Mouse (Mus musculus): Measurements from ENCODE around the gene Gm28845. TPM values are rescaled to one million over a fixed set of nuclear protein-coding genes. Genes with fewer than 3 reads are reported as not detected.

Gene Gm28845
- polyA plus RNA-seq, 1 experiment, result not detected

DNA sequence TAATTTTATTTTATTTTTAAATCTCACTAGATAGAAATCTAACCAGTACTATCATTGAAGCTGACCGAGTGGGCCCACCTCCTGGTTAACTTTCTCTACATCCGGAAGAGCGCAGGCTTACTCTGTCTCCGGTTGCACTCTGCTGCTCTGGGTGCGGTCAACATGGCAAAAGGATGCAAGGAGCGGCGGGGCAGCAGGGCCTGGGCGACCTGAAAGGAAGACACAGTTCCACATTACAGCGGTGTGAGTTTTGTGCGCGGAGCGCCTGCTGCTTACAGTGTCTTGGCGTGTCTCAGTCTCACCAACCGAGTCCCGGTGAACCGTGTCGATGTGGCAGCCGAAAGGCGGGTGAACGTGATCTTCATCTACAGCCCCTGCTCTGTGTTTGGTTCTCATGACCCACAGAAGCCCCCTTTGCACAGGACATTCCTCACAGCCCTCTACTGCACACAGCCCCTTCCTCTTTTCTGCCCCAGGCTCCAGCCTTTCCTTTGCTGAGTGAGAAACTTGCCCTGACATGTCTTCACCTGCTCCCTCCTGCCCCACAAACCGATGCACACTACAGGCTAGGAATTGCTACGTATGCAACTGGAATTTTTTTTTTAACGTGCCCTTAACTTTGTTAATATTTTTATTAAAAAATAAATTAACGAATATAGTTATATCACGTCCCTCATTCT is 9.5 kb downstream of the Gm28845 start:
- no peak for TF ChIP-seq POLR2A (IDR thresholded peaks at IDR 0.05; ENCODE audit: borderline replicate concordance, low read depth, low read length)
- no peak for TF ChIP-seq CTCF (IDR thresholded peaks at IDR 0.05; ENCODE audit: low read depth, low read length)
- Histone ChIP-seq H3K27ac (ENCODE audit: insufficient read depth, low read depth, low read length) (no peak overlapping the region), H3K4me1 (ENCODE audit: control insufficient read depth, insufficient read depth, low read length) (peaks cover 39% of the 10 kb centered on the region), H3K4me3 (ENCODE audit: insufficient read depth, low read length) (no peak overlapping the region)

DNA sequence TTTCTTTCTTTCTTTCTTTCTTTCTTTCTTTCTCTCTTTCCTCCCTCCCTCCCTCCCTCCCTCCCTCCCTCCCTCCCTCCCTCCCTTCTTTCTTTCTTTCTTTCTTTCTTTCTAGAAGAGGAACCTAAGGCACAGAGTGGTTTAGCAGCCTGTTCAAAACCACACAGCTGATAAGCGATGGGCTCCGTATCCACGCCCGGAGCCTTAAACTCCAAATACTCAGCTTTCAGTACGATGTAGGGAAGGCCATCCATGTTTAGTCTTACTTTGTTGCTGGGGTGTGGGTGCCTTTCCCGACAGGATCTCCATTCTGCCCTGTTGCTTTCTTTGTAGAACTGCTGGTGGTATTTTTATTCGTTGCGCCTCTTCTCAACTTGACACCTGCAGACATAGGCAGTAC is 10.2 kb downstream of the Gm28845 start:
- no peak overlapping the region for H3K27ac ChIP-seq (ENCODE audit: insufficient read depth, low read depth, low read length)
- TF ChIP-seq CTCF (IDR thresholded peaks at IDR 0.05; ENCODE audit: low read depth, low read length) (no peak), POLR2A (IDR thresholded peaks at IDR 0.05; ENCODE audit: borderline replicate concordance, low read depth, low read length) (no peak)
- H3K4me1 ChIP-seq (ENCODE audit: control insufficient read depth, insufficient read depth, low read length), result peaks cover 39% of the 10 kb centered on the region
- no peak overlapping the region for H3K4me3 ChIP-seq (ENCODE audit: insufficient read depth, low read length)

DNA sequence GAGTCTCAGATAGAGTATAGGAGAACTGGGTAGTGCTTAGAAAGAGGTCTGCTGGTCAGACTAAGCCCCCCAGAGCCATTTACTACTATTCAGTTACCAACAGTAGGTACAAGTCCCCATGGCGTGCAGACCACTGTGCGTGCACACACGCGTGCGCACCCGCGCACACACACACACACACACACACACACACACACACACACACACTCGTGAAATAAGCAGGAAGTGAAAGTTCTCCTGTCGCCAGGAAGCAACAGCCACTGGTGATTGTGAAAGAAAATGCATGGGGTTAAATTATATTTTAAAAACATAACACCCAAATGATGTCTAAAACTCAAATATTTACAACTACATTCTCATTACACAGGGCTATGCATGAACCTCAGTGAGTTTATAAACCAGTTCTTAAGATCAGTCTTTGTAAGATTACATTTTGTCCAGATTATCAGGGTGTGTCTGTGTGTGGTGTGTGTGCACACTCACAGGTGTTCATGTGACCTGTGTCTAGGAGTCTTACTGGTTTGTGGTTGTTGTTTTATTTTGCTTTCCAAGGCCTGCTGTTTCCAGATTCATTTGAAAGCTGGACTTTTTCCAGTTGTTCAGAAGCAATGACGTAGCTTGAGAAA is 11.6 kb downstream of the Gm28845 start:
- Histone ChIP-seq H3K4me1 (ENCODE audit: control insufficient read depth, insufficient read depth, low read length) (peaks cover 30% of the 10 kb centered on the region), H3K27ac (ENCODE audit: insufficient read depth, low read depth, low read length) (peak overlapping the region; percentile 52), H3K4me3 (ENCODE audit: insufficient read depth, low read length) (peak overlapping the region; percentile 13; the same call in 1 of the 2 replicates)
- TF ChIP-seq CTCF (IDR thresholded peaks at IDR 0.05; ENCODE audit: low read depth, low read length), result no peak
- TF ChIP-seq POLR2A (IDR thresholded peaks at IDR 0.05; ENCODE audit: borderline replicate concordance, low read depth, low read length), result no peak

DNA sequence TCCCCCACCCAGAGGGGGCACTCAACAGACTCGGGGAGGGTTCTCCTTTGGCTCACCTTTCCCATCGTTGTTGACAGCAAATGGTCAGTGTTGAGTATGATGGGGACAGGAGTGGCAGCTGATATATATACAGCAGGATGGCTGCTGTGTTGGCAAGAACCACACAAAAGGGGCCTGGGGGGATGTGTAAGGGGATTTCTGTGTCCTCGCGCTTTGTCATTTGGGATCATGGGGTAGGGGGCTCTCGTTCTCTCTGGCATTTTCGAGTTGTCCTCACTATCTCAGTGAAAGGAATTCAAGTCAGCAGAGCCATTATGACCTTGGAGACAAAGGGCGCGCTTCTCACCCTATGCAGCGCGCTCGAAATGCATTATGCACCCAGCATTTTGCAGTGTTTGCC is 16.1 kb downstream of the Gm28845 start, which contains the start of gene Cryga:
Gene Cryga (minus strand): TSS at position 101 of the 400 bp plus-strand sequence.
- H3K4me1 ChIP-seq (ENCODE audit: control insufficient read depth, insufficient read depth, low read length), result peaks cover 6% of the 10 kb centered on the region
- H3K27ac ChIP-seq (ENCODE audit: insufficient read depth, low read depth, low read length), result no peak within 1 kb of the TSS
- no peak within 1 kb of the TSS for H3K4me3 ChIP-seq (ENCODE audit: insufficient read depth, low read length)
- TF ChIP-seq CTCF (IDR thresholded peaks at IDR 0.05; ENCODE audit: low read depth, low read length), result no peak
- TF ChIP-seq POLR2A (IDR thresholded peaks at IDR 0.05; ENCODE audit: borderline replicate concordance, low read depth, low read length), result no peak

DNA sequence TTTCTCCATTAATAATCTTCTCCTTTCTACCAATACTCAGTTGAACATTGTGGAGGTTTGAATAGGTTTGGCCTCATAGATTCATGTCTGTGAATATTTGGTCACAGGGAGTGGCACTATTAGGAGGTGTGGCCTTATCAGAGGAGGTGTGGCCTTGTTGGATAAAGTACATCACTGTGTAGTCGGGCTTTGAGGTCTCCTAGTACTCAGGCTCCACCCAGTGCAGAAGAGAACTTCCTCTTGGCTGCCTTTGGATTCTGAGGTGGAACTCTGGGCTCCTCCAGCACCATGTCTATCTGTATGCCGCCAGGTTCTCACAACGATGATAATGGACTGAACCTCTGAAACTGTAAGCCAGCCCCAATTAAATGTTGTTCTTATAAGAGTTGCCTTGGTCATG is 22.4 kb downstream of the Gm28845 start:
- Histone ChIP-seq H3K27ac (ENCODE audit: insufficient read depth, low read depth, low read length) (no peak overlapping the region), H3K4me3 (ENCODE audit: insufficient read depth, low read length) (no peak overlapping the region), H3K4me1 (ENCODE audit: control insufficient read depth, insufficient read depth, low read length) (no peaks in the 10 kb centered on the region)
- TF ChIP-seq POLR2A (IDR thresholded peaks at IDR 0.05; ENCODE audit: borderline replicate concordance, low read depth, low read length), result no peak
- no peak for TF ChIP-seq CTCF (IDR thresholded peaks at IDR 0.05; ENCODE audit: low read depth, low read length)

DNA sequence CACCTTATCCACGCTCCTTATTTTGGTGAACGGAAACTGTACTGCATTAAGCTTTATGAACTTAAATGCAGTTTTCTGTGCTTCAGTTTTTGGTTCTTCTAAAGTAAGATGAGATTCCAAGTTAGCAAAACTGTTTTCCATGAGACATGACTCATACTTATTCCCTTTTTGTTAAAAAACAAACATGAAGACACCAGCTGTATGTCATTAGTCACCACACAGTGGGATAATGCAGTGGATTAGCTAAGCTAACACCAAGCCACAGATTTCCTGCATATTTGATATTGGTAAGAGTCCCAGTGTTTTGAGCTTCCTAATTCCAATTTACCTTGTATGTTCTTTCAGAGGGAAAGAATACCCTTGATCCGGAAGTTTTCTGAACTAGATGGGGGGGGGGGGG is 27.8 kb downstream of the Gm28845 start:
- H3K27ac ChIP-seq (ENCODE audit: insufficient read depth, low read depth, low read length), result peak overlapping the region; percentile 50
- H3K4me1 ChIP-seq (ENCODE audit: control insufficient read depth, insufficient read depth, low read length), result peaks cover 19% of the 10 kb centered on the region
- H3K4me3 ChIP-seq (ENCODE audit: insufficient read depth, low read length), result no peak overlapping the region
- TF ChIP-seq POLR2A (IDR thresholded peaks at IDR 0.05; ENCODE audit: borderline replicate concordance, low read depth, low read length) (no peak), CTCF (IDR thresholded peaks at IDR 0.05; ENCODE audit: low read depth, low read length) (no peak)

DNA sequence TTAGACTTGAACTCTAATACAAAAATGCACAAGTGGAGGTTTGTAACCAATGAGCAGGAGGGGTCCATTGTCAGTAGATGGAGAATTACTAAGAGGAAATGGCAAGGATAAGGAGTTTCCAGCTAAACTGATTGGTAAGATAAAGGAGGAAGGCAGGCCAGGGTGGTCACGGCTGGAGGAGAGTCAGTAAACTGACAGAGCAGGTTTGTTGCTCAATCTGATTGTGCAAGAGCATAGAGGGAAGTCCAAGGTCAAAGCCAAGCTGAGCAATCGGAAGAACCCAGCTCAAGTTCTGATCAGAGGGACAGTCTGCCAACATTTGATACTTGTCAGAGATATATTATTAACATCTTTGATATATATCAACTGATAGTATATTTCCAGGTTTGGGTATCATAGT is 29.0 kb downstream of the Gm28845 start:
- no peak overlapping the region for H3K27ac ChIP-seq (ENCODE audit: insufficient read depth, low read depth, low read length)
- H3K4me3 ChIP-seq (ENCODE audit: insufficient read depth, low read length), result no peak overlapping the region
- TF ChIP-seq CTCF (IDR thresholded peaks at IDR 0.05; ENCODE audit: low read depth, low read length) (no peak), POLR2A (IDR thresholded peaks at IDR 0.05; ENCODE audit: borderline replicate concordance, low read depth, low read length) (no peak)
- peaks cover 19% of the 10 kb centered on the region for H3K4me1 ChIP-seq (ENCODE audit: control insufficient read depth, insufficient read depth, low read length)

DNA sequence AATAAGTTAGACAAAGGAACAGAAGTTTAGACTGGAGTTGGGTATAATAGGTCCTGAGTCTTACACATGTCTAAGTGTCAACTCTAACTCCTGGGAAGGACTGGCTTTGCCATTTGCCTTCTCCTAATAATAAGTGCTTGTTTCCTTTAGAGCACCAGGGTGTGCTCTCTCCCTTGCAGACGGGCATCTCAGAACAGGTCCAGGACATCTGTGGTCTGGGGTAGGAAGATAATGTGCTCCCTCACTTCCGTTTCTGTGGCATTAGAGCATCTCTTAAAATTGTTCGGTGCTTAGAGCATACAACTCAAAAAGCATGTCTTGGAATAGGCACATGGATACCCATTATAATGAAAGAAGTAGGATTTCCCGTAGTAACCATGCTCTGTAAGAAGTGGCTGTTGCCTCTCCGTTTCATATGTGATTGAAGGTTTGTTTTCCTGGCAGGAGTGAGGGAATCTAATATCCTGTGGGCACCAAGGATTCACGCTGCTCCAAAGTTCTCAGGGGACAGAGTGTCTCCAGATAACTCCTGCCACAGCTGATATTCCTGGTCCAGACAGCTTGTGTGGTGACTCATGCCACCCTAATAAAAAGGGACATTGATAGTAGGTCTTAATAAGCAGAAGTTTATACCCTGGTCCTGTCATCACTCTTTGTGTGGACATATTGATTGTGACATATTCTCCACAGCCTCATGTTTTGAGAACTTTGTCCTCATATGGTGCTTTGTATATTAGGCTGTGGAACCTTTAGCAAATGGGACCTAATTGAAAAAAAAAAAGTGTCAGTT is 30.6 kb downstream of the Gm28845 start:
- no peak overlapping the region for H3K4me3 ChIP-seq (ENCODE audit: insufficient read depth, low read length)
- 0 out of 2 replicates have a peak overlapping the region, but pooled peaks have one; percentile 13 for H3K27ac ChIP-seq (ENCODE audit: insufficient read depth, low read depth, low read length)
- peaks cover 19% of the 10 kb centered on the region for H3K4me1 ChIP-seq (ENCODE audit: control insufficient read depth, insufficient read depth, low read length)
- no peak for TF ChIP-seq POLR2A (IDR thresholded peaks at IDR 0.05; ENCODE audit: borderline replicate concordance, low read depth, low read length)
- no peak for TF ChIP-seq CTCF (IDR thresholded peaks at IDR 0.05; ENCODE audit: low read depth, low read length)

DNA sequence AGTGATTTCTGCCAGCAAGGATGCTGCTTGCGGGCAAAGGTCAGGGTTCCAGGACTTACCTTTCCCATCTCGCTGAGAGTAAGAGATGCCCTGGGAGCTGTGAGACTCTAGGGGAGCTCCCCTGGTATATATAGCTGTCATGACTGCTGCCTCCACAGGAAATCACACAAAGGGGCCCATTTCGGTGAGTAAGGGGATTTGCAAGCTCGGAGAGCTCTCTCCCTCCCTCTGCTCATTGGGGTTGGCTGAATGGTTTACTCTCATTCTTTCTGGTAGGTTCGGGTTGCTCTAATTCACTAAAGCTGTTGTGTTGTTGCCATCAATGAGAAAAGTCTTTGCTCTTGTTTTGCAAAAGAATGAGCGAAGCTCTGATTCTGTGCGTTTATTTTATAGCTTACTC is 37.2 kb downstream of the Gm28845 start, which contains the start of gene Crygb:
Gene Crygb (minus strand): TSS at position 101 of the 400 bp plus-strand sequence.
- Histone ChIP-seq H3K27ac (ENCODE audit: insufficient read depth, low read depth, low read length) (no peak within 1 kb of the TSS), H3K4me3 (ENCODE audit: insufficient read depth, low read length) (no peak within 1 kb of the TSS), H3K4me1 (ENCODE audit: control insufficient read depth, insufficient read depth, low read length) (no peaks in the 10 kb centered on the region; the same call in 1 of the 2 replicates)
- TF ChIP-seq CTCF (IDR thresholded peaks at IDR 0.05; ENCODE audit: low read depth, low read length), result no peak

Measured in bone marrow macrophage, adult 2 months (primary cell).